In the genomic region with DNA sequence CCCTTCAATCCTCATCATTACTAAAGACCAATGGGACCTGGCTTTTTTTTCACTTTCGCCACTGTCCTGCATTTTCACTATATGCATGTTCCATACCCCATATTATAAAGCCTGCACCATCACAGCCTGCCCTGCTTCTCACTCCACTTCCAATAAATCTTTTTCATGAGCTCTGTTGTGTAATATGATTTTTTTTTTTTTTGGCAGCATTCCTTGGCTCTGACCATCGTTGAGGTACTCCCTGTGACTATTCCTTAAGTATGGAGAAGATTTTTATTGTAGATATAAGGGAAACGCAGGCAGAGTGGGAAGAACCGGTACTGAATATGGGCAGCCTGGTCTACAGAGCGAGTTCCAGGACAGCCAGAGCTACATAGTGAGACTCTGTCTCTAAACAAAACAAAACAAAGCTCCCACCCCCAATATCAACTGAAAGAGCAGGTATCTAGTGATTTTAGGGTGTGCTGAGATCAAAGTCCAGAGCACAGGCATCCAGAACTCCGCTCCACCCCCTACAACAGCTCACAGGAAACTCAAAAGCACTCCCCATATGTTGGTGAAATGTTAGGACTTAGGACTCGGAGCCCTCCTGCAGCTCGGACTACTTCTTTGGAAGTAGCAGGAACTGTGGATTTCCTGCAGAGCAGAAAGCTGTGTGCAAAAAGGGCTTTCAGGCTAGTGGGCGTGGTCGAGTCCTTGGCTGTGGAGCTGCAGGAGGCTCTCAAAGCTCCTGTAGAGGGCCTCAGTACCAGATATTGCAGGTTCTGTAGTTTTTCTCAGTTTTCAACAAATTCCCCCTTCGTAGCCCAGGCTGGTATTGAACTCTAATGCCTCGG, we compare ENCODE assay signal across 8 mouse cellular contexts. TPM values are rescaled to one million over a fixed set of nuclear protein-coding genes. Genes with fewer than 3 reads are reported as not detected.
DNase-seq lines count a peak whose midpoint lies in the region; ATAC-seq lines count a peak whose summit lies in the region.

No protein-coding gene starts in this region.

- no peaks in the 10 kb centered on the region; the same call in 1 of the 2 replicates for H3K4me1 ChIP-seq in hindbrain, embryonic 11.5 days (replicated peaks; ENCODE audit: control insufficient read depth, insufficient read depth, low read length)

- no peak for ATAC-seq in hindbrain, embryonic 11.5 days (ENCODE audit: low FRiP score)

- H3K27me3 ChIP-seq in hindbrain, embryonic 11.5 days (ENCODE audit: control insufficient read depth, insufficient read depth, low read length) = no peaks in the 10 kb centered on the region

- H3K4me3 ChIP-seq in hindbrain, embryonic 11.5 days (ENCODE audit: low read depth, low read length) = no peak overlapping the region; the same call in 1 of the 2 replicates

- H3K27ac ChIP-seq in hindbrain, embryonic 11.5 days (ENCODE audit: low read depth, low read length) = no peak overlapping the region

- H3K9me3 ChIP-seq in hindbrain, embryonic 11.5 days (ENCODE audit: control insufficient read depth, low read length) = no peaks in the 10 kb centered on the region

- H3K4me2 ChIP-seq in hindbrain, embryonic 11.5 days (replicated peaks; ENCODE audit: low read depth, low read length) = peak overlapping the region; percentile 64

- whole genome bisulfite sequencing in hindbrain, embryonic 11.5 days = 34% methylated on average over 12 of the region's 12 CpGs

- DNase-seq in R1 (ENCODE audit: low read depth, low spot score) = peak; percentile 93
- DNase-seq in cerebellum, adult 9-11 months = peak; percentile 59
- peak; percentile 41 to 52 for DNase-seq in frontal cortex, postnatal 10 days (ENCODE audit: low spot score in 2 of 2)
- peak; percentile 61 for DNase-seq in hindbrain, embryonic 11.5 days (ENCODE audit: low spot score)
- peak; percentile 51 to 57 for DNase-seq in layer of hippocampus, postnatal 10 days (ENCODE audit: low spot score in 2 of 2)
- peak; percentile 60 for DNase-seq in lung, postnatal 14 days
- peak; percentile 55 for DNase-seq in right cerebral cortex, adult 18-20 months
- peak; percentile 37 to 63 for DNase-seq in urinary bladder, postnatal 36 days (ENCODE audit: low spot score in 2 of 2)

- H3K9ac ChIP-seq in hindbrain, embryonic 11.5 days (ENCODE audit: low read depth, low read length) = no peak overlapping the region

- no peaks in the 10 kb centered on the region for H3K36me3 ChIP-seq in hindbrain, embryonic 11.5 days (ENCODE audit: control insufficient read depth, insufficient read depth, low read length)

RNA-seq across cellular contexts. Expression of a gene that starts 1.1 kb away (rescaled TPM):
- 34.9 and 35.2 TPM in 2 replicates for polyA plus RNA-seq in hindbrain, embryonic 11.5 days (2014; fragmentation: Nextera tagmentation; extraction: Ambion mirVana)
- total RNA-seq in layer of hippocampus, postnatal 10 days (2021) = 10 to 100 TPM; 22.7 to 28.8 TPM

RNA-seq across cellular contexts. Expression of a gene that starts 23.8 kb away (rescaled TPM):
- not detected in 2 replicates for polyA plus RNA-seq in hindbrain, embryonic 11.5 days (2014; fragmentation: Nextera tagmentation; extraction: Ambion mirVana)
- total RNA-seq in layer of hippocampus, postnatal 10 days (2021) = not detected

RNA-seq across cellular contexts. Expression of a gene that starts 31.2 kb away (rescaled TPM):
- polyA plus RNA-seq in hindbrain, embryonic 11.5 days (2014; fragmentation: Nextera tagmentation; extraction: Ambion mirVana) = 0.48 and 0.70 TPM in 2 replicates
- not detected for total RNA-seq in layer of hippocampus, postnatal 10 days (2021)

RNA-seq across cellular contexts. Expression of a gene that starts 33.6 kb away (rescaled TPM):
- polyA plus RNA-seq in hindbrain, embryonic 11.5 days (2014; fragmentation: Nextera tagmentation; extraction: Ambion mirVana) = 6.6 and 6.7 TPM in 2 replicates
- total RNA-seq in layer of hippocampus, postnatal 10 days (2021) = under 1 TPM in 1 of 2 experiments, not detected in 1; 0.16 TPM

RNA-seq across cellular contexts. Expression of a gene that starts 54.1 kb away (rescaled TPM):
- polyA plus RNA-seq in hindbrain, embryonic 11.5 days (2014; fragmentation: Nextera tagmentation; extraction: Ambion mirVana) = not detected in 2 replicates
- not detected for total RNA-seq in layer of hippocampus, postnatal 10 days (2021)
